Mouse (Mus musculus) CH12.LX (cell line): ENCODE results near the gene Primpol.

Experiments
- CHD2 ChIP-seq: IDR thresholded peaks from 2 replicates; pipeline ENCODE4 v1.6.1; 2011; ENCODE audit warnings: low read length, improper control_type of control experiment
- EP300 ChIP-seq: IDR thresholded peaks from 2 replicates; pipeline ENCODE4 v1.6.1; 2011; ENCODE audit warnings: low read length, improper control_type of control experiment
- MAFK ChIP-seq: IDR thresholded peaks from 2 replicates; pipeline ENCODE4 v1.6.1; 2011; ENCODE audit warnings: low read length, improper control_type of control experiment; ENCODE audit not compliant: insufficient replicate concordance
- POLR2A ChIP-seq: IDR thresholded peaks from 2 replicates; pipeline ENCODE4 v1.6.1; 2011; ENCODE audit warnings: low read depth, mild to moderate bottlenecking, improper control_type of control experiment, low read length
- RCOR1 ChIP-seq: conservative IDR thresholded peaks from 2 replicates; pipeline ENCODE4 v1.6.1; 2012; ENCODE audit warnings: low read depth, mild to moderate bottlenecking, inconsistent platforms, low read length, improper control_type of control experiment
- USF1 ChIP-seq: IDR thresholded peaks from 2 replicates; pipeline ENCODE4 v1.6.1; 2014; ENCODE audit warnings: low read depth, mild to moderate bottlenecking, inconsistent platforms, low read length, improper control_type of control experiment
- ZKSCAN1 ChIP-seq: IDR thresholded peaks from 2 replicates; pipeline ENCODE4 v1.6.1; 2012; ENCODE audit warnings: low read depth, inconsistent platforms, low read length, improper control_type of control experiment, borderline replicate concordance

- TF ChIP-seq ZKSCAN1: no peak
- no peak for TF ChIP-seq POLR2A
- no peak for TF ChIP-seq RCOR1
- no peak for TF ChIP-seq EP300
- no peak for TF ChIP-seq CHD2
- no peak for TF ChIP-seq USF1
- TF ChIP-seq MAFK: no peak
Observed at GRCm38 (mm10) chr8:46559428-46559827, 57.6 kb downstream of the Primpol start.
